In genomic region chr15:85654791-85655190, GRCm38 (mm10) we compare ENCODE assay signal across 10 mouse cellular contexts.
DNase-seq lines count a peak whose midpoint lies in the region; ATAC-seq lines count a peak whose summit lies in the region.
"Had no signal": no experiment of that assay in that cellular context is flagged by ENCODE, and none has a peak within 500 bp of the region (broad histone marks: within the 10 kb centered on the region; RNA-seq: fewer than 3 reads in every experiment).

No protein-coding gene starts in this region.

- no peaks in the 10 kb centered on the region for H3K36me3 ChIP-seq in lung, embryonic 15.5 days
- no peaks in the 10 kb centered on the region for H3K36me3 ChIP-seq in forebrain, embryonic 15.5 days
- H3K36me3 ChIP-seq in neural tube, embryonic 15.5 days, result no peaks in the 10 kb centered on the region

- no peaks in the 10 kb centered on the region for H3K9me3 ChIP-seq in lung, embryonic 15.5 days
- H3K9me3 ChIP-seq in forebrain, embryonic 15.5 days, result no peaks in the 10 kb centered on the region
- no peaks in the 10 kb centered on the region for H3K9me3 ChIP-seq in neural tube, embryonic 15.5 days (replicated peaks)
- H3K9me3 ChIP-seq: megakaryocyte, embryonic 14.5 days had no signal

- 81% methylated on average over 3 of the region's 3 CpGs for WGBS in lung, embryonic 15.5 days
- WGBS in forebrain, embryonic 15.5 days, result 59% methylated on average over 3 of the region's 3 CpGs
- 55% methylated on average over 3 of the region's 3 CpGs for WGBS in neural tube, embryonic 15.5 days

- peak overlapping the region; percentile 89; the same call in 1 of the 2 replicates for H3K4me2 ChIP-seq in lung, embryonic 15.5 days
- H3K4me2 ChIP-seq in forebrain, embryonic 15.5 days (replicated peaks), result peak overlapping the region; percentile 82
- peak overlapping the region; percentile 75 for H3K4me2 ChIP-seq in neural tube, embryonic 15.5 days

- no peak overlapping the region; the same call in 1 of the 2 replicates for H3K4me3 ChIP-seq in lung, embryonic 15.5 days
- 0 out of 2 replicates have a peak overlapping the region, but pooled peaks have one; percentile 9 for H3K4me3 ChIP-seq in forebrain, embryonic 15.5 days
- H3K4me3 ChIP-seq in neural tube, embryonic 15.5 days (replicated peaks), result peak overlapping the region; percentile 8; the same call in 1 of the 2 replicates
- H3K4me3 ChIP-seq: megakaryocyte, embryonic 14.5 days had no signal

- no peak for ATAC-seq in lung, embryonic 15.5 days (ENCODE audit: borderline replicate concordance, extremely low read depth, low FRiP score, low TSS enrichment)
- no peak for ATAC-seq in forebrain, embryonic 15.5 days (replicated peaks)
- ATAC-seq in neural tube, embryonic 15.5 days (ENCODE audit: low FRiP score), result no peak

- peaks cover 41% of the 10 kb centered on the region for H3K4me1 ChIP-seq in lung, embryonic 15.5 days
- H3K4me1 ChIP-seq in forebrain, embryonic 15.5 days, result peaks cover 57% of the 10 kb centered on the region
- peaks cover 63% of the 10 kb centered on the region for H3K4me1 ChIP-seq in neural tube, embryonic 15.5 days

- intact Hi-C loops in heart, postnatal 36 days (cut with DNase I), result loop anchor here (10.0 kb wide), 1 partner anchor 50 kb away; no protein-coding TSS in a partner anchor

- DNase-seq in heart, adult 11 months, result peak; percentile 93
- DNase-seq in heart, postnatal 36 days, result no peak
- DNase-seq in lung, adult 18-20 months, result no peak
- DNase-seq in spleen, postnatal 14 days (ENCODE audit: low spot score in 2 of 2), result no peak
- DNase-seq in thymus, postnatal 36 days, result no peak
- DNase-seq: thymus, postnatal 25 days had no signal

- peak overlapping the region; percentile 99 for H3K27ac ChIP-seq in lung, embryonic 15.5 days
- H3K27ac ChIP-seq in forebrain, embryonic 15.5 days (replicated peaks), result peak overlapping the region; percentile 100
- H3K27ac ChIP-seq in neural tube, embryonic 15.5 days (replicated peaks), result peak overlapping the region; percentile 100

- 0 out of 2 replicates have a peak, but pooled peaks cover 4% of the 10 kb centered on the region for H3K27me3 ChIP-seq in lung, embryonic 15.5 days
- H3K27me3 ChIP-seq in forebrain, embryonic 15.5 days, result no peaks in the 10 kb centered on the region
- H3K27me3 ChIP-seq in neural tube, embryonic 15.5 days (replicated peaks), result no peaks in the 10 kb centered on the region; the same call in 1 of the 2 replicates

- H3K9ac ChIP-seq in lung, embryonic 15.5 days, result no peak overlapping the region
- H3K9ac ChIP-seq in forebrain, embryonic 15.5 days (replicated peaks), result peak overlapping the region; percentile 40; the same call in 1 of the 2 replicates
- peak overlapping the region; percentile 20; the same call in 1 of the 2 replicates for H3K9ac ChIP-seq in neural tube, embryonic 15.5 days (replicated peaks)
